Mouse (Mus musculus) limb, embryonic 10.5 days (tissue): ENCODE results near the gene Cxcl10. TPM values are rescaled to one million over a fixed set of nuclear protein-coding genes. Genes with fewer than 3 reads are reported as not detected.
"Not testable (repeated sequence)": the region's sequence is repeated elsewhere in the genome, so short reads cannot be mapped to it uniquely, and the experiment has no call there.

Experiments
- DNase-seq: peaks from one replicate; pipeline ENCODE4 v3.0.0-alpha.2; 2017; ENCODE audit warnings: low spot score
- H3K27ac ChIP-seq: fragments of 300-500 bp; sonication (generic); 2 replicates; pipeline ENCODE4 v1.5.1; 2016; ENCODE audit warnings: mild to moderate bottlenecking
- H3K27me3 ChIP-seq: fragments of 300-500 bp; sonication (generic); 2 replicates; pipeline ENCODE4 v1.6.1; 2016; ENCODE audit warnings: low read depth, mild to moderate bottlenecking; ENCODE audit not compliant: poor library complexity, severe bottlenecking
- H3K36me3 ChIP-seq: fragments of 300-500 bp; sonication (generic); 2 replicates; pipeline ENCODE4 v1.6.1; 2016; ENCODE audit warnings: mild to moderate bottlenecking, moderate library complexity
- H3K4me1 ChIP-seq: fragments of 300-500 bp; sonication (generic); 2 replicates; pipeline ENCODE4 v1.6.1; 2016
- H3K4me3 ChIP-seq: fragments of 300-500 bp; sonication (generic); 2 replicates; pipeline ENCODE4 v1.5.1; 2016; ENCODE audit warnings: mild to moderate bottlenecking, moderate library complexity
- H3K9me3 ChIP-seq: fragments of 300-500 bp; sonication (generic); replicated peaks from 2 replicates; pipeline ENCODE4 v1.6.1; 2016; ENCODE audit warnings: mild to moderate bottlenecking
- WGBS: fragments of 180-500 bp; shearing (Covaris S2); methylation state at CpG from one replicate; pipeline ENCODE4 v1.1.7; 2016; 5-methylcytosine and 5-hydroxymethylcytosine counted together
- polyA plus RNA-seq: library from polyadenylated mRNA; unstranded; fragments of >200 nt; fragmentation: Nextera tagmentation; extraction: Ambion mirVana; gene quantifications from 2 replicates; pipeline ENCODE4 v1.2.1, GENCODE M21; 2016

The Cxcl10 gene
- polyA plus RNA-seq, 1 experiment from 2014 or later: 0.26 TPM

DNA sequence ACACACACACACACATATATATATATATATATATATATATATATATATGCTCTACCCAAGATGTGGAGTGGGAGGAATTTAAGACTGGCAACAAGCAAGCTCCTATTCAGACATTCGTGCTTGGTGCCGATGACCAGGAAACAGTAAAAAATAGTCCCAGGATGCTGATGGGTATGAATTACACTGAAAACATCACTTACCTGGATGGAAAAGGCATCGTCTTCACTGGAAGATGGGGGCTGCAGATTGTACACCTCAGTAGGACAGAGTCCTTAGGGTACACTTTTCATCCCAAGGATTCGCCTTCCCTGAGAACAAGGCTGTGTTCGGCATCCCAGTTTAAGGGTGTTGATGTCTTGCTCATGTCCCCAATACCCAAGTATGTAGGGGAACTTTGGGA lies 15.3 kb upstream of the Cxcl10 start:
- Histone ChIP-seq H3K27me3 (no peaks in the 10 kb centered on the region), H3K36me3 (no peaks in the 10 kb centered on the region), H3K27ac (no peak overlapping the region), H3K4me3 (no peak overlapping the region), H3K9me3 (no peaks in the 10 kb centered on the region), H3K4me1 (peaks cover 3% of the 10 kb centered on the region; the same call in 1 of the 2 replicates)
- no peak for DNase-seq
- WGBS: 88% methylated on average over 5 of the region's 5 CpGs

- Histone ChIP-seq H3K4me1 (peaks cover 3% of the 10 kb centered on the region; the same call in 1 of the 2 replicates), H3K36me3 (no peaks in the 10 kb centered on the region), H3K27ac (no peak overlapping the region), H3K9me3 (no peaks in the 10 kb centered on the region), H3K4me3 (no peak overlapping the region), H3K27me3 (no peaks in the 10 kb centered on the region)
- DNase-seq: no peak
- 10% methylated on average over 4 of the region's 4 CpGs for WGBS
Observed at GRCm38 (mm10) chr5:92363179-92363578, 14.5 kb upstream of the Cxcl10 start.

DNA sequence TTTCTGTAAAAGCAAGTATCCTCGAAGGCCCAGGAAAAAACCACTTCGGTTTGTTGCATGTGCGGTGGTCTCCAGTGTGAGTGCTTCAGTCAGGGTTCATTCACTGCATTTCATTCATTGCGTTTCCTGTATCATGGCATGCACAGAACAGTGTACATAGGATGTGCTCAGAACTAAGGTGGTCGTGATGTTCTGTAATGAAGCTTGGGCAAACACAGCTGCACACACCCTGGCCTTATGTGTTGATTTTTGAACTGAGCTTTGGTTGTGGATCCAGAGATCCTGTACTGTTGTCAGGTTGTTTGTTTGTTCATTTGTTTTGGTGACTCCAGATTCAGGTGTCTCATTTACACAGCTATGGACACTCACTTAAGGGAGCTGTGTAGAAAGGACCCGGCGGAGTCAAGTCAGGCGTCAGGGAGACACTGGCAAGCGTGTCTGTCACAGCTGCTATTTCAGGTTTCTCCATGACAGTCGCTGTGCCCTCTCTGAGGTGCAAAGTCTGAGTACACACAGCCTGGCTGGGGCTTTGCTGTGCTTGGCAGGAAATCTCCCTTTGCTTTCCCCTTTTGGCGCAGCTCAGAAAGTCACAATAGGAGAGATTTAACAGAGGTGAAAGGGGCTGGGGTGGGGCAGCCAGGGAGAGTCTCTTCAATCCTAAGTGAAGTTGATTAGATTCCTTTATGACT lies 10.2 kb upstream of the Cxcl10 start:
- H3K27me3 ChIP-seq: no peaks in the 10 kb centered on the region
- 83% methylated on average over 11 of the region's 11 CpGs for whole genome bisulfite sequencing
- no peak for DNase-seq
- H3K9me3 ChIP-seq: no peaks in the 10 kb centered on the region
- H3K27ac ChIP-seq: no peak overlapping the region
- H3K4me3 ChIP-seq: no peak overlapping the region
- peaks cover 3% of the 10 kb centered on the region; the same call in 1 of the 2 replicates for H3K4me1 ChIP-seq
- H3K36me3 ChIP-seq: no peaks in the 10 kb centered on the region

- Histone ChIP-seq H3K9me3 (no peaks in the 10 kb centered on the region), H3K27me3 (no peaks in the 10 kb centered on the region), H3K4me1 (peaks cover under 1% of the 10 kb centered on the region; the same call in 1 of the 2 replicates), H3K36me3 (no peaks in the 10 kb centered on the region), H3K27ac (no peak overlapping the region), H3K4me3 (no peak overlapping the region)
- DNase-seq: no peak
- 41% methylated on average over 12 of the region's 12 CpGs for WGBS
Observed at GRCm38 (mm10) chr5:92358033-92358432, 9.3 kb upstream of the Cxcl10 start.

DNA sequence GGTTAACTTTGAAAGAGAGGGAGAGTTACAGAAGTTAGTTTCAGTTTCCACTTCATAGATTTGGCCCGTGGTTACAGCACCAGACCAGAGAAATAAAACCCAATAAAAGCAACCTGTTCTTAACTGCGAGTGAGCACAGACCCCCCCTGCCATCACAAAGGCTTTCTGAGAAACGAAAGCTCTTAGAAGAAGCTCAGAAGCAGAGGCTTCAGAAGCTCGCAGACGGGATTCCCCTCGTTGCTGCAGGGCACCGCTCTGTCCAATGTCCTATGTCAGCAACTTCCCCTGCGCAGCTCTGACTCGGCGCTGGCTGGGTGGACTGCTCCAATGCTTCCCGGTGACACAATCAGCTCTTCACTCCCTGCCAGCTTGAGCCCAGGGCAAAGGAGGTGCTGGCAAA lies 4.8 kb upstream of the Cxcl10 start:
- Histone ChIP-seq H3K4me1 (peaks cover 4% of the 10 kb centered on the region), H3K4me3 (no peak overlapping the region), H3K27ac (no peak overlapping the region), H3K27me3 (peaks cover 2% of the 10 kb centered on the region; the same call in 1 of the 2 replicates), H3K36me3 (no peaks in the 10 kb centered on the region), H3K9me3 (no peaks in the 10 kb centered on the region)
- no peak for DNase-seq
- WGBS: 55% methylated on average over 11 of the region's 11 CpGs

DNA sequence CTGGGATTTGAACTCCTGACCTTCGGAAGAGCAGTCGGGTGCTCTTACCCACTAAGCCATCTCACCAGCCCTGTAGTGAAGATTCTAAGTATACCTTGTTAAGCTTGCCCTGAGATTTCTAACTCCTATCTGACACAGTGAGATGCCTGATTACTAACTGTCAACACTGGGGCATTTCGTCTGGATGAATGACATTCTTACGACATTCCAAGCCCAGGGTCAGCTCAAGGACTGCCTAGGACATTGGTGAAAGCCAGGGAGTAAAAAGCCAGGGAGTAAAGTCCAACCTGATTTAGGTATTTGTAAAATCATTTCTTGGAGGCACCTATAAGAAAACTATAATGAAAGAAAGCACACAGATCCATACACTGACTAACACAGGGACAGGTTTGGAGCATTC lies 4.0 kb upstream of the Cxcl10 start:
- H3K4me3 ChIP-seq, H3K27ac ChIP-seq, H3K36me3 ChIP-seq, H3K9me3 ChIP-seq, DNase-seq, H3K4me1 ChIP-seq: not testable (repeated sequence)
- H3K27me3 ChIP-seq: peaks cover 10% of the 10 kb centered on the region
- WGBS: 74% methylated on average over 4 of the region's 4 CpGs

GRCm38 (mm10) chr5:92349731-92350130 lies 1.0 kb upstream of the Cxcl10 start:
- Histone ChIP-seq H3K4me1 (peaks cover 7% of the 10 kb centered on the region), H3K4me3 (no peak overlapping the region), H3K27me3 (peaks cover 16% of the 10 kb centered on the region), H3K9me3 (no peaks in the 10 kb centered on the region), H3K36me3 (no peaks in the 10 kb centered on the region), H3K27ac (no peak overlapping the region)
- WGBS: 82% methylated on average over 7 of the region's 7 CpGs
- DNase-seq: no peak

DNA sequence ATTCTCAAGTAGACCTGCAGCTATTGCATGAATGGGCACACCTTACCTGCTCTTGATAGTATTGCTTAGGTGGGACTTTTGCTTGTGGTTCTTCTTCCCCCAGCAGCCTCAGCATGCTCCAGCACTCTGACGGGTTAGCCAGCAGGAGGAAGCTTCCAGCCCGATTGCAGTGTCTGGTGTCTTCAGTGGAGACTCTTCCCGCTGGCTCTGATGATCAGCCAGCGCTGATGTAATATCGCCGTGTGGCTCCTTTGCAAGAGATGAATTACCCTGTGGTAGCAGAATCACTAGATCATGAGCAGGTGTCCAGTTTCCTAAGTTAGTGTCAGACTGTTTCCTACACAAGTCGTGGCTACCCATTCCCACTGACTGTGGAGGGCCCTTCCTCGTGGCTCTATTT lies 3.7 kb downstream of the Cxcl10 start:
- Histone ChIP-seq H3K27me3 (peaks cover 16% of the 10 kb centered on the region), H3K36me3 (no peaks in the 10 kb centered on the region), H3K9me3 (no peaks in the 10 kb centered on the region), H3K4me1 (peaks cover 7% of the 10 kb centered on the region), H3K27ac (no peak overlapping the region), H3K4me3 (no peak overlapping the region)
- 85% methylated on average over 8 of the region's 8 CpGs for WGBS
- no peak for DNase-seq

DNA sequence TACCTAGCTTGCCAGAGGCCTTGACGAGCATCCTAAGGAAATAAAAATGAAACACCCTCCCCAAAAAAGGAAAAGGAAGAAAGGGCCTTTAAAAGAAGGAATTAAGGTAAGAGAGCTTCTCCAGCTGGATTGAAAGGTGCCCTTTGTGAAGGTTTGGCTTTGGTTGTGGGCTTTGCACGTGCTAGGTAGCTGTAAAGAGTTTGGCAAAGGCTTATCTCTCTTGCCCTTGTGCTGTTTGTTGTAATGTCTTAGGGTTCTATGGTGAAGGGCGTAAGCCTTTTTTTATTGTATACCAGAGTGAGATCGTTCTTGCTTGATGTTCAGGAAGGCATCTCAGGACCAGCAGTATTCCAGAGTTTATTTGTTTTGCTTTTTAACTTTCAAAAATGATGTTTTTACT lies 8.1 kb downstream of the Cxcl10 start:
- Histone ChIP-seq H3K27me3 (no peaks in the 10 kb centered on the region), H3K27ac (no peak overlapping the region), H3K4me1 (no peaks in the 10 kb centered on the region), H3K4me3 (no peak overlapping the region), H3K36me3 (no peaks in the 10 kb centered on the region), H3K9me3 (no peaks in the 10 kb centered on the region)
- no peak for DNase-seq
- 81% methylated on average over 4 of the region's 4 CpGs for WGBS

DNA sequence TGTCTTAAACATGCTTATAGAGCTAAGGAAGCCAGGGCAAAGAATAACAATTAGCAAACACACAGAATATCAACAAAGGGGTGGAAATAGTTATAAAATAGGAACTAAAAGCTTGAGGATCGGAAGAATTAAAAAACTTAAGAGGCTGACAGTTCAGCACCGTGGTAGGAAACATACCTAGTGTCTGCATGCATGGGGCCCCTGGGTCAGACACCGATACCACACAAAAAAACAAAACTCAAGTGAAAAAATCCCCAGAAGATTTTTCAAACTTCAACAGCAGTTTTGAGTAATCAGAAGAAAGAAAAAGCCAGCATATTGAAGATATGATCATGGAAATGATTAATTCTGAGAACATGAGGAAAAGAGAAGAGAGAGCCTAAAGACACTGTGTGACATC lies 11.9 kb downstream of the Cxcl10 start:
- H3K4me1 ChIP-seq: no peaks in the 10 kb centered on the region
- 92% methylated on average over 3 of the region's 3 CpGs for WGBS
- H3K4me3 ChIP-seq: no peak overlapping the region
- no peaks in the 10 kb centered on the region for H3K27me3 ChIP-seq
- DNase-seq: no peak
- no peaks in the 10 kb centered on the region for H3K9me3 ChIP-seq
- no peaks in the 10 kb centered on the region for H3K36me3 ChIP-seq
- no peak overlapping the region for H3K27ac ChIP-seq

DNA sequence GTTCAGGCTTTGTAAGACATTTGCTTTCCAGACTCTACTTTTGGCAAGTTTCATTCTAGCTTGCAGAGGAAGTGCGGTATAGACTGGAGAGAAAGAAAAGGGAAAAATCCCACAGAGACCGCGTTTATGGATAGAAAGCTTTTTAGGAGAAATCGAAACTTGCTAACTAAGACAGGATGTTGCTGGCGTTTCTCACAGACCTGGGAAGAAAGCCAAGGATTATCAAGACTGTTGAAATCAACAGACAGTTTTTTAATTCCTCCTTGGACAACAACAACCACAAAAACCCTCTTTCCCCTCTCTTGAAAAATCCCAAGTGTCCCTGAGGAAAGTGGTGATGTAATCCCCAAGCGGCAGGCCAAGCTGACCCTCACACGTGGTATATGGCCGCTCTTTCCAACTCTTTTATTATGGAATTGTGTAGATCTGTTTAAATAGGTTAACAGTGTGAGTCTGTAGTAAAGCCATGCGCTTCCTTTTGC lies 16.3 kb downstream of the Cxcl10 start:
- WGBS: 83% methylated on average over 9 of the region's 9 CpGs
- Histone ChIP-seq H3K27ac (no peak overlapping the region), H3K4me3 (no peak overlapping the region), H3K9me3 (no peaks in the 10 kb centered on the region), H3K4me1 (no peaks in the 10 kb centered on the region), H3K27me3 (no peaks in the 10 kb centered on the region), H3K36me3 (no peaks in the 10 kb centered on the region)
- no peak for DNase-seq

- Histone ChIP-seq H3K4me3 (no peak within 1 kb of the TSS), H3K27me3 (no peaks in the 10 kb centered on the region), H3K36me3 (no peaks in the 10 kb centered on the region), H3K4me1 (no peaks in the 10 kb centered on the region), H3K27ac (no peak within 1 kb of the TSS), H3K9me3 (no peaks in the 10 kb centered on the region)
- no peak for DNase-seq
- 92% methylated on average over 17 of the region's 17 CpGs for WGBS
Observed at GRCm38 (mm10) chr5:92331635-92332338, 16.9 kb downstream of the Cxcl10 start, which contains the start of gene Art3. Art3 (plus strand) TSS chr5:92331827.

DNA sequence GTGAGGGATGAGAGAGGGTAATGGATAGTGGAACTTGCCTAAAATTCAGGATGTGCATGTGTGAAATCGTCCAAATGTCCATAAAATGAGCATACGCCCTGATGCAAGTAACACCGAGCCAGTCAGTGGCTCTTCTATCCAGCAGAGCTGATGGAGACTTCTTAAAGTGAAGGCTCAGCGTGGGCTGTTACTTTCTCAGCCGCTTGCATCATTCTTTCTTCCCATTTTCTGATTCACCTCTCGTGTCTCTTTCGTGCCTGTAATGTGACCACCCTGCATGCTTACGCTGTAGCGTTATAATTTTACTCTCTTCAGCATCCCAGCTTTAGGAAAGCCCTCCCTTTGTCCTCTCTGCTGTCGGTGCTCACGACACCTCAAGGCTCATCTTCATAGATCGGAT lies 17.6 kb downstream of the Cxcl10 start:
- Histone ChIP-seq H3K4me1 (no peaks in the 10 kb centered on the region), H3K27ac (no peak overlapping the region), H3K4me3 (no peak overlapping the region), H3K9me3 (no peaks in the 10 kb centered on the region), H3K27me3 (no peaks in the 10 kb centered on the region), H3K36me3 (no peaks in the 10 kb centered on the region)
- no peak for DNase-seq
- WGBS: 88% methylated on average over 12 of the region's 12 CpGs
